Mouse (Mus musculus) E14TG2a.4 (cell line): Measurements from ENCODE around the gene Acot12.

Source experiments
- CTCF ChIP-seq: conservative IDR thresholded peaks from 2 replicates; pipeline ENCODE4 v1.5.1; 2014; ENCODE audit warnings: low read length
- NANOG ChIP-seq: IDR thresholded peaks from 2 replicates; pipeline ENCODE4 v1.6.1; 2014; ENCODE audit warnings: borderline replicate concordance, low read length, mixed read lengths

GRCm38 (mm10) chr13:91796003-91796402, 54.7 kb downstream of the Acot12 start:
- TF ChIP-seq CTCF, result no peak
- TF ChIP-seq NANOG, result peak; percentile 83; the same call in 1 of the 2 replicates
